Mouse (Mus musculus): ENCODE data around the gene Dgkb.

Dgkb gene

DNA sequence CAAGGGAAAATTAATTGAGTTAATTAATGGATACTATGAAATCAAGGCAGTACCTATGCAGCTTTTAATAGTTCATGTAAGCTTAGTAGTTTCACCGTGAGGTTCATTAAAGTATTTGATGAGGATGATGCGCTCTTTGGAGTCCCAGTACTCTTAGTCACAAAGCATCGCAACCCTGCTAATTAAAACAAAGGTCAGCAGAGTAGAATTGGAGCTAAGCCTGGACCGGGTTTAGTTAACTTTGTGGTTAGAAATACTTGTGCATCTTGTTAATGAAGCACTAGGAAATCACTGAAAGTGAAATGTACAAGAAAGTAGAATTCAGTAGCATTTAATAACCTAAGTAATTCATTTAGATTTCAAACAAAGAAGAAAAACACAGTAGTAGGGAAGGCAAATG, 544.0 kb downstream of the Dgkb start:
- DNase-seq (ENCODE audit: low read depth in 2 of 2, low spot score in 2 of 2) = no peak

DNA sequence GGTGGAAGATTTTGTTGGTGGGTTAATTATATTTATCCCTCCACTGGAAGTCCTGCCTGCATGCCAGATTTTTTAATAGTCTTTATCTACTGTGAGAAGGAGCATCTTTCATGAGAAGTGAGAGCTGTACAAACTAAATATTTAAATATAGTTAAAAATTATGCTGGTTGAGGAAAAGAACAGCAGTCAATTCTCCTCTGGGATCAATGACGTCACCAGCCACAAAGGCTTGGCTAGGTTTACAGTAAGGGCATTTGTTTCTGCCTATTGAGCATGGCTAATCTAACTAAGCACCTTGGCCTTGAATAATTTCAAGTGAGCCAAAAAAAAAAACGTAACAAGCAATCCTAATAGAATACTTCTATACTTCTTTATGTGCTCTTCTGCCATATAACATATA, 554.1 kb downstream of the Dgkb start:
- no peak for DNase-seq (ENCODE audit: low read depth in 2 of 2, low spot score in 2 of 2)

DNA sequence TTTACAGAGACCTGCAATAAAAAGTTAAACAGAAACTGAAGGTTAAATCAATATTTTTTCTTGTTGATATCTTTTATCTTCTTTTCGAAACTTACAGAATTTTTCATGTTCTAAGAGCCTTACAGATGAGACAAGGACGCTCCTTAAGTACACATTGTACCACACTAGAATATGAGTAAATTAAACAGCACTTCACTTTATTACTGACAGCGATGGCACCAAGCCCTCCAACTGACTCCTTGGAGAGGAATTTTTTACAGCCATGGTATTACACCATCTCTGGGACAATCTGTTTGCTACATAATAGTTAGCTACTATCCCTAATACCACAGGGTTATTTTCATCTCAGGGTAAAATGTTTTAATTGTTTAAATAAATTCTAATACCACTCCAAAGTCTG, 556.6 kb downstream of the Dgkb start:
- DNase-seq (ENCODE audit: low read depth in 2 of 2, low spot score in 2 of 2) = no peak

DNA sequence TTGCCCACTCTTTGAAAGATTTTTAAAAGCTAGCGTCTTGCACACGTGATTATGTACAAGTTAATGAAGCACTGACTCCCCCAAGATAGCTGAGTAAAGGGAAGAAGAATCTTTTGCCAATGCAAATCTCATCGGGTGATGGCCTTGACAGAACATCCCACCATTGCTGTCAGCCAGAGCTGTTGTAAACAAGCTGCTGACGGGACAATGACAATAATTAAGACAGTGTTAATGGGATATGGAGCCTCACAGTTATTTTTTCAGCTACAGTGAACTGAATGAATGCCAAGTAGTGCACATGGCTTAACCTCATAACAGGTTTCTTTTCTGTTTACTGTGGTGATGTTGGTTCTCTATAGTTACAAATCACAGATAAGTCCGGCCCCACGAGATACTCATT, 568.4 kb downstream of the Dgkb start:
- DNase-seq (ENCODE audit: low read depth in 2 of 2, low spot score in 2 of 2) = no peak

DNA sequence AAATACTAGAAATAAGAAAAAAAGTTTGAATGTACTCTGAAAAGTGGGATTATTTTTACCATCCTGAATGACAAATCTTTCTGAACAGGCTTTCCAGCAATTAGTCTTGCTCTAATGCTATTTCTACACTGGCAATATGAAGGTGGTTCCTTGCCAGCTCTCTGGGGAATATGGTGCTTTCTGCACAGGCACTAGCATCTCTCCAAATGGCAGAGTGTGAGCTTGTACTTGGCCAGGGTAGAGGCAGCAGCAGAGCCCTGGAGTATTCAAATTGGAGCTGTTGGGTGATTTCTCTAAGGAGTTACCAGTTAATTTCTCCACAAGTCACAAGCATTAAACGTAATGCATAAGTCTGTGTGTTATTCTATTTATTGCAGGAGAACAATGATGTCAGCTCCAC, 569.5 kb downstream of the Dgkb start:
- DNase-seq (ENCODE audit: low read depth in 2 of 2, low spot score in 2 of 2) = no peak

DNA sequence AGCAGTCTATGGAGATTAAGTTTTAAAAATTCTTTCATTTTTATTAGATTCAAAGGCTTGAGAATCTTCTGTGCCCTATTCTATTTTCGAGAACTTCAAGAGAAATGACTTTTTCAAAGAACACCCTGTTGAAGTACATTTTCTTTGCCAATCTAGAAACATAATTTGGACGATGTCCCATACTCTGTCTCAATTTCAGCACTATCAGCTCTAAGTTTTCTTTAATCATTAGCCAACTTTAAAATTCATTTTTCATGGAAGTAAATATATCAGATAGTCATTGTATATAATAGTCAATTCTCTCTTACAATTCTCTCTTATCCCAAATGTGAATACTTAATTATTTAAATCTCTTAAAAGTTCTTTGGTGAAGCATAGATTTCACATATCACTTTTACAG, 570.1 kb downstream of the Dgkb start:
- no peak for DNase-seq (ENCODE audit: low read depth in 2 of 2, low spot score in 2 of 2)

DNA sequence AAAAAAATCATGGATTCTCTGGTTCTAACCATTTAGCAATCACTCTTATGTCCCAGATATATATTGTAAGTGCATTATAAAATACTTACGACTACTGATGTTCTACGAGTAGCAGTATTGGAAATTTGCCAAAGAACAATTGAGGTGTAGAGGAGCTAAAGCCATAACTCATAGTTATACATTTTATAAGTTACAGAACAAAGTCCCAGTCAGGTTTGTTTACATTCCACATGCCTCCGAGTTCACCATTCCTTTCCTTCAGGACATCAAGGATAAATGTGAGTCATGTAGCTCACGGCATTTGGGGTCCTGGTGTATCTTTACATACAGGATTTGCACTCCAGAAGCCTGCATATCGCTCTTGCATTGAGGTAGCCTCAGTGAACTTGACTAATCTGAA, 570.7 kb downstream of the Dgkb start:
- no peak for DNase-seq (ENCODE audit: low read depth in 2 of 2, low spot score in 2 of 2)

DNA sequence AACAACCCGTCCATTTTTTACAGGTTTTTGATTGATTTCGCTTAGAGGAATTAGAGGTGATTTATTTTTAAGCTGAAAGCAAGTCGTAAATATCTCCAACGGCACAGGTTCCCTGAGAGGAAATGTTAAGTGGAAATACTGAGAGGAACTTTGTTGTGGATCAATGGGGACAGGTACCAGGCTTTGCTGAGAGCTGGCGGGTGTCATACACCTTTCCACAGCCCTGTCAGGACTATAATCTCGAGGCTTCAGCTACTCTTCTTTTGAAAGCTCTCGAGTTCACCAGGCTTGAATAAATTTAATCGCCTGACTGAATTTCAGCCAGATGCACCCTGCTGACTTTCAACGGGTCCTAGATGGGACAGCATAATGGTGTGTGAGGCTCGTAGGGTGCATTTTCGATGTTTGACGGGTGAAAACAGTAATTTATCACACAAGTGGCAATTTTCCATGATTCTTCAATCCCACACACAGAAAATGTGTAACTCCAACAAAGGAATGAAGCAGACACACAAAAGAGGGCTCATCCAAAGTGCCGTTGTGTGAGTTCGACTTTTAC, 580.3 kb downstream of the Dgkb start:
- no peak for DNase-seq (ENCODE audit: low read depth in 2 of 2, low spot score in 2 of 2)

DNA sequence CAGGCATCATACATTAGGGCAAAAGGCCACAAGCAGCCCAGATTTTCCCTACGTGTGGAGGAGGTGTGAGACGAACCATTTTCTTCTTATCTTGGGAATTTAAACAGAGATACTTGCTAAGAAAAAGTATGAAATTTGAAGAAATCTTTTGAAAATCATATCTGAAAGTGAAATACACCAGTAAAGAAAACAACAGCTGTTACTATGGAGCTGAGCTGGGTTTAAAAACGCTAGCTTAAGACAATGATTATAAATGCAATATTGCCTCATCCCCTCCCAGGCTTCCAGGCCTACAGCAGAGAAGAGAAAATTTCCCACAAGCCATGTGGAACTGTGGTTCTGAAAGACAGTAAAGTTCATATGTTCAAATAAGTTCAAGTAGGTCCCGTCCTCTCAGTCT, 582.6 kb downstream of the Dgkb start:
- no peak for DNase-seq (ENCODE audit: low read depth in 2 of 2, low spot score in 2 of 2)

DNA sequence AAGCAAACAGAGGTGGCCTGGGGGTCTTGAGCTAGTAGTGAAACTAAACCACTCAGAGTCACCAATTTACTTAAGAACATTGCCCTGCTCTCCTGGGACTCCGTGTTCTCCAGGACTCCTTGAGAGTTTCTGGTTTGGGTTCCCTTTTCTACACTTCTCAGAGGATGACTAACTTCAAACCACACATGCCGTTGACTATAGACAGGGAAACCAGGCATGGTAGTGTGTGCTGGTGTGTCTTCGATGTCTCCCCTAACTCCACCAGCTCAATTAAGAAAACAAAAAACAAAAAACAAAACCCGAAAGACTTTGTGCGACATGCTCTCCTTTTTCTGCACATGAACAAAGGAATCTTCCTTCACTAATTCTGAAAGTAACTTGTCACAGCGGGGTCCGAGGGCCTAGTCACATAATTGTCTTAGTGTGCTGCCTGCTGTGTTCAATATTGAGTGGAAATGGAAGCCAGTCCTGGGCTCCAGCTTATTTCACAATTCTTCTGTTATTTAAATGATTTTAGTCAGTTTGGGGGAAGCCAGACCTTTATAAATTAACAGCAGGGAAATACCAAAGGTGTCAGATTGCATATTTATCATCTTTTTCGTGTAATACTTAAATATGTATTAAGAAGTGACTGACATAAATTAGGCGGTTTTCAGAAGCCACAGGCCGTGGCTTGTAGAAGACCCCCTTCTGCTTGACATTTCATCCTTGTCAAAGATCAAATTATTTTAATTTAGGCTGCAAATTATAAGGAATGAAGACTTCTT, 618.0 kb downstream of the Dgkb start:
- DNase-seq (ENCODE audit: low read depth in 2 of 2, low spot score in 2 of 2) = no peak

DNA sequence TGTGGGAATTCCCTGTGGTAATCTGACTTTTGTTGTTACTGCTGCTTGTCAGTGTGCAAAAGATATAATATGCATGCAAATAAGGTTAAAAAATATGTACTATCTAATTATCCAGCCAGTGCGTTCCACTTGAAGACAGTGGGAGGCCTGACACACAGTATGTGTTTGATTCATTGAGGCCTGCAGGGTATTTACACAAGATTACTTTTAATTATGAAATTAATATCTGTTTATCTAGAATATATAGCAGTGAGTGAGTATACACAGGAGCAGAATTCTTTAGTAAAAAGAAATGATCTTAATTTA, 618.6 kb downstream of the Dgkb start:
- no peak for DNase-seq (ENCODE audit: low read depth in 2 of 2, low spot score in 2 of 2)

DNA sequence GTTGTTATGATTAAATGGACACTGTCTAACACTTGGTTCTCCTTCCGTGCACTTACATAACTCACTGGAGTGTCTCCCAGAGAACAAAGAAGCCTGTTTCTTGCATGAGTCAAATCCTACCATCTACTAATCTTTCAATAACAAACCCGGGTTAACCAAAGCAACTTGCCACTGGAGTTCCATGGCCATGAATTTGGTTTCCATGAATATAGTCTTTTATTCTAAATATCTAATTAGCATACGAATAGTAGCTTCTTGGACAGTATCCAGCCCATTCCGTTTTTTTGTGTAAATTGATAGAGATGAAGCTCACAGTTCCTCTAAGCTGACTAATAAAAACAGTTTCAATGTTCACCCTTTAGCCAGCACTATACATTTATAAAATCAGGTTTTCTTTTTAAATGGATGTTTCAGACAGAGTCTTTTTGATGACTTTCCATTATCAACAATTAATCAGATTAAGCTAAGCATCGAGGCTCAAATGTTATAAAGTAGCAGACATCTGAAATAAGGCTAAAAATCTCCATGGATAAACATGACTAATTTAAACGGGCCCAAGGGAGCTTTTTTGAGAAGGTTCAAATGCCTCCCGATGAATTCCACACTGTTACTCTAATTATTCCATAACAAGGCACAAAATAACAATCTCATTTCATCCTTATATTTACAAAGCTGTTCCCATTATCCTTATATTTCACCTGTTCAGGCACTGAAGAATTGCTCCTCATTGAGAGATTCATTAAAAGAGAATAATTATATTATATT, 633.0 kb downstream of the Dgkb start:
- no peak for DNase-seq (ENCODE audit: low read depth in 2 of 2, low spot score in 2 of 2)

DNA sequence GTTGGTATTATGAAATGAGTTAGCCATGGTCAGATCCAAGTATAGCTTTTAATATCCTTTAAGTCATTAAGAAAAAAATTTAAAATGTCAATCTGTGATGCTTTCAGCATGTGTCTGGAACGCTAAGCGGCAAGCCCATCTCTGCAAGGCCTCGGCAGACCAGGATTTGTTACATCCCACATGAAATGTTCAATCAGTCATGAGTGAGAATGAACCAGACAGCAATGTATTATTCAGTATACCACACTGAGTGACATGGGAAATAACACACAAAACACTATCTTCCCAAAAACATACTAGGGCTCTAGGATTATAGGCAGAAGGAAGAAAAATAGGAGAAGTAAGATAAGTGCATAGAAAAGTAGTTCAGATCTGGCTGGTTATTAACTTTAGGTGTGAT, 634.2 kb downstream of the Dgkb start:
- DNase-seq (ENCODE audit: low read depth in 2 of 2, low spot score in 2 of 2) = no peak

DNA sequence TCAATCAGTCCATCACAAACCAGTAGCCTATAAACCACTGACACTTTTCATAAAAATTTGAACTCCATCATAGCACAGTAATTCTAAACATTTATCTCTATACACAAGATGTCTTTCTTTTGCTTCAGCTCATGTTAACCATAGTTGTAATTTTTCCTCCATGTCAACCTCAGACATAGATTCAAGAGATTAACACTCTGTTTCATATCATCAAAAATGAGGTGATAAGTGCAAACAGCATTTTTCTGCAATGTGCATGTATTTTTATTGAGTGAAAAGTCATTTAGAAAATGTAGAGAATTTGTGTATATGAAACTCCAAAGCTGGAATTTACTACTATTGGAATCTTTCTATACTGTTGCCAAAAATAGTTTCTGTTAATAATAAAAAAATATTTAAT, 650.7 kb downstream of the Dgkb start:
- no peak for DNase-seq (ENCODE audit: low read depth in 2 of 2, low spot score in 2 of 2)

DNA sequence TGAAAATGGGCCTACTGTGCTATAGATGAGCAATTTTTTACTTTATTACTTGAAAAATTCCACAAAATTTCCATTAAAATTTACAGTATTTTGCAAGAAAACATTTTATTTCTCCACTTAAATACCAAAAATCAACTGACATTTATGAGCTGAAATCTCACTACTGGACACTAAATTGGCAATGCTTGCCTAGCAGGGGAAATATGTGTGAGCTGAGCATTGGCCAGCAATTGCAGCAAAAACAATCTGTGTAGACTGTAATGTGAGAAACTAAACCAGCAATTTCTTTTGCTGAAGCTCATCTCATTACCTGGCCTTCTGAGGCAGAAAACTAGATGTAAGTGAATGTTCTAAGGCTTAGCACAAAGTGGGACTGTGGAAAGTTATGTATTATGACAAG, 651.1 kb downstream of the Dgkb start:
- DNase-seq (ENCODE audit: low read depth in 2 of 2, low spot score in 2 of 2) = no peak

DNA sequence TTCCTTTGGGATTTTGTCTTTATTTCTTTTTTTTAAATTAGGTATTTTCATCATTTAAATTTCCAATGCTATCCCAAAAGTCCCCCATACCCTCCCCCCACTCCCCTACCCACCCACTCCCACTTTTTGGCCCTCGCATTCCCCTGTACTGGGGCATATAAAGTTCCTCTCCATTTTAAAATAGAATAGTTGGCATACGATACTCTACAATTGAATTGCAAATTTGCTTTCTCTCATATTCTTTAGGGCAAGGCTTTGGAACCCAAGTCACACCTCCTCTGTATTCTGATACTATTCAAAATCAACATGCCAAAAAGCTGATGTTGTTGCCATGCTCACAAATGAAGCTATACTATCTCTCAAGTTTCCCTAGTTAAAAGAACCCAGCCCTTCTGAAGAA, 679.7 kb downstream of the Dgkb start:
- DNase-seq (ENCODE audit: low read depth in 2 of 2, low spot score in 2 of 2) = no peak

DNA sequence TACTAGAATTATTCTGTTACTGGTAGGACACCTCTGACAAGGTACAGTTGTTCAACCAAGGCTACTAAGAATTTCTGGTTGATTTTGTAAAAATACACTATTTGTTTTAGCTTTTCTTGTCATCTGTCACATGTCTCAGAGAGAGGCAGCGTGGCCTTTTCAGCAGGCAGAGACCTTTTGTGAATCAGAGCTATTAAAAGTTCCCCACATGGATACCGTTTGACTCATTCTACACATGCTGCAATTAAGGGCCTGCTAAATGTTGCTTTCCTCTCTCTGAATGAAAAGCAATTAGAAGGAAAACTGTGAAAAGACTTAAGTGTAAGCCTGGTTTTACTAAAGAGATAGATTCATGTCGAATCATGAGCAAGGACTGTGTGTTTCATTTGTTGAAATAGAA, 683.4 kb downstream of the Dgkb start:
- no peak for DNase-seq (ENCODE audit: low read depth in 2 of 2, low spot score in 2 of 2)

DNA sequence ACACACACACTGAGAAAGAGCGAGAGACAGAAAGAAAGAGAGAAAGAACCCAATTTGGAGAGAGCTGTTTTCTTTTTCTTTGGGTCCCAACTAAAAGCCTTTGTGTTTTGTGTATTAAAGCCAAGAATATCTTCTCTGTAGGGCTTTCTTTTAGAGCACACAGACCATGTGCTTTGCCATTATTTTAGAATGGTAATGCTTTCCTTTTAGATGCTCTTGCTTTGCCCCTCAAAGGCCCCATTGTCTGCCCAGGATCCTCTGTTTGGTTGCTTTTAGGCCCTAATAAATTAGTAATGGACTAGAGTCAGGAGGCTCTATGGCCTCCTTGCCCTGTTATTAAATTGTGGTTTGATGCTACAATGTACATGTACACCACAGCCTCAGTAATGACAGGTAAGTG, 690.7 kb downstream of the Dgkb start:
- no peak for DNase-seq (ENCODE audit: low read depth in 2 of 2, low spot score in 2 of 2)

DNA sequence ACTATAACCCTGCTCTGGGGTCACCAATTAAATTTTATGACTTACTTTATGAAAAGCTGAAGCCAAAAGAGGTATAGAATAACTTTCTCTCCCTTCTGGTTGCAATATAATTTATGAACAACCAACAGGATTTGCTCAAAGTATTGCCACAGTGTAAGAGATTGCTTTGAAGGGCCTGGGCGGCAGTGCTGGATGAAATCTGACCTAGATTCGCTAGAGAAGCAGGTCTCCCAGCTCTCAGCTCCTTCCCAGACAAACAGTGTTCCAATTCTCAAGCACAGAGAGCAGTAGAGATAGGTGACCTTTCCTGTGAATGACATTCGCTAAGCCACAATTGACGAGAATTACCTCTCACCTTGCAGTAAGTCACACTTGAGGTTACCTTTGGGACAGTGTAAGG, 727.9 kb downstream of the Dgkb start:
- no peak for DNase-seq (ENCODE audit: low read depth in 2 of 2, low spot score in 2 of 2)

DNA sequence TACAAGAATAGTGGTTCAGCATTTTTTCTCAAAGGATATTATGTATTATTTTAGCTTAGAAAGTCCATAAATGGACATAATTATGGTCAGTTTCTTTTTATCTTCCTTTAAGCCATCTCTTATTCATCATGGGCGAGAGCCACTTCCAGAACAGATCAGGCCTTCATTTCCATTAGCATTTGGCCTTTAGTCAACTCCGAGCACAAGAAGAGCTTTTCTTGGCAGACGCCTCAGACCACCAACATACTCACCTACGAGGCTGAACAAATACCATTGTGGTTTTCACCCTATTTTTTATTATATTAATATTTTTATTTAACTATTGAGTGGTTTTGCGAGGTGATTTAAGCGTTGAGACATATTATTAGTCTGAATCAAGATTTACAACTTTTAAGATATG, 759.6 kb downstream of the Dgkb start:
- DNase-seq (ENCODE audit: low read depth in 2 of 2, low spot score in 2 of 2) = no peak

DNA sequence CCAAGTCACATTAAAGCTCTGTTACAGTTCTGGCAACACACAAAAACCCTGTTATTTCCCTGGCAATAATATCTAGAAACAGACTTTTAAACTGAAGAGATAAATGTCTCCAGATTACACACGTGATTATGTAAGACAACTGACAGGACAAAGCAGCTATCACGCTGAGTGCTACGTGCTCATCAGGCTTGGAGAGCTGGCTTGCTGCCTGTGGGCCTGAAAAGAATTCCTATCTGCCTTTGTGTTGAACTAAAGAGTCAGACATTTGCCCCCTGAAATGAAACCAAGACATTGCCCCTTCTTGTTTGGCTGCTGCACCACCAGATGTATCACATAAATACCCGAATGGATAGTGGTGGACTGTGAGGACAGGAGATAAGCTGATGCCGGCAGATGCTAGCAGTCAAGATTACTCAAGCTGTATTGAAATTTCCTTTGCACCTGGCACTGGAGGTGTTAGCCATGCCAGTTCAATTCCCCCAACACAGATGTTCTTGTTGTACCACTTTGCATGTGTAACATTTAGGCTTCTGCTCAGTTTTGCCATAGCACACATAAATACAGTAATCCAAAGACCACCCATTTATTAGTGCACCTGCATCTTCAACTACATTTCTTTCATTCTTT, 761.8 kb downstream of the Dgkb start:
- DNase-seq (ENCODE audit: low read depth in 2 of 2, low spot score in 2 of 2) = no peak

DNA sequence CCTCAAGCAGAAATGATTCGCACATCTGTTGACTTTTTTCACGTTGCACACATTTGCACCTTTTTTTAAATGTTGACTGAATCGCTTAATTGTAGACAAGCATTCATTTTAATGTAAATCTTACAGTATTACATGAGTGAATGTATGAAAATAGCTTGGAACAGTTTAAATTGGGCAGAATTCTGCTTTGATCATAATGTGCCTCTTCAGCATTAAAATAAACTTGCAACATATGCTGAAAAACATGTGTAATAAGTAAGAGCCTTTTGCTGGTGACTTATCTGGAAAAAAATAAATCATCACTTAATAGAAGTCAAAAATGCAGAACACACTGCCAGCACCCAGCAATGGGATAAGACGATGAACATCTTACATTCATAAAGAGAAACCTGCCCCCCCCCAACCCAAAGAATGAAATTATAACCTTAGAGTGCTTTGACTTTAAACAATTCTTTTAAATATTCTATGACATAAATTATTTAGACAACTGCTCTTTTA, 768.9 kb downstream of the Dgkb start:
- no peak for DNase-seq (ENCODE audit: low read depth in 2 of 2, low spot score in 2 of 2)
